Mouse (Mus musculus): Measurements from ENCODE around the gene Eif5a.
A peak's percentile ranks its signal among the peaks of the same experiment; 100 is the strongest.

The Eif5a gene

DNA sequence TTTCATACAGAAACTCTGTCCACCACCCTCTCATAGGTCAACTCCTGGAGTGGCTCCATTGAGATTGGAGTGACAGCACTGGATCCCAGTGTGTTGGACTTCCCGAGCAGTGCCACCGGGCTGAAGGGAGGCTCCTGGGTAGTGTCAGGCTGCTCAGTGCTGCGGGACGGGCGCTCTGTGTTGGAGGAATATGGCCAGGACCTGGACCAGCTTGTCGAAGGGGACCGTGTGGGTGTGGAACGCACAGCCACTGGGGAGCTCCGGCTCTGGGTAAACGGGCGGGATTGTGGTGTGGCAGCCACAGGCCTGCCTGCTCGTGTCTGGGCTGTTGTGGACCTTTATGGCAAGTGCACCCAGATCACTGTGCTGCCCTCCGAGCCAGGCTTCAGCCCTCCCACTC is 18.8 kb downstream of the Eif5a start:
- no peak for DNase-seq (ENCODE audit: low spot score in 2 of 2)

GRCm38 (mm10) chr11:69901993-69902392 is 19.8 kb downstream of the Eif5a start:
- DNase-seq (ENCODE audit: low spot score in 2 of 2): no peak

GRCm38 (mm10) chr11:69901406-69901846 is 20.3 kb downstream of the Eif5a start:
- DNase-seq (ENCODE audit: low spot score in 2 of 2): peak; percentile 95 to 97

DNA sequence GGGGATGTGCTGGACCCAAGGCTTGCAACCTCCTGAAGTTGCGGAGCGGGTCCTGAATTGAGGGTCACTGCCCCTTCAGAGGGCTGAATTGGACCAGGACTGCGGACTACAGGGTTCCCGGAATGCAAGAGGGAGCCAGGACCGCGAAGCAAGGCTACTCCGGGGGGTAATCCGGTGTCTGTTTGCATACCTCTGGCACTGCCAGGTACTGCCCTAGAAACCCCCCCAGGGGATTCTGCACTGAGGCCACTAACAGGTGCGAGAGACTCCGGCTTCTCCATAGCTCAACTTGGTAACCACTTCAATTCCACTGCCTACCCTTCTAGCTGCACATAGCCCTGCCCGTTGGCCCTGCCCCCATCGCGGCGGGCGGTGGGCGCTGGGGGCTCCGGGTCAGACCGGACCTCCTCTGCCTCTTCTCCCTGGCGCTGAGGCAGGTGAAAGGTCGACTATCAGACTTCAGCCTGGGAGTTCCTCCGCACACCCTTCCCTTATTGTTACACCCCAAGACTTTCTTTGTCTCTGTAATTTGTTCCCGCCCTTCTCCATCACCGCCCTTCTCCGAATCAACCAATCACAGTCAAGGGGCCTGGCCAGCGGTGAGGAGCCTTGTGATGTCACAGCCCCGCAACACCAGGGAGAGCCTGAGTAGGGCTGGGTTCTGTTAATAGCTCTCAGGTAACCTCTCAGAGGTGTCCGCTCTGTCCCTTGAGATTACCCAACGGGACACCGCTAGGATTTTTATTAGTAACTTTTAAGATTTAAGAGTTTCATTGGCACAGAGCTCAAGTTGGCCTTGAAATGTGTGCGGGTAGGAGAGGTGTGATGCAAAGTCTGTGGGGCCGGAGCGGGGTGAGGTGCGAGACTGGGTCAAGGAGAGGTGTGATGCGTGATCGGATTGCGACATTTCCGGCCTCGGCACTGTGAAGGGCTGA is 21.0 kb downstream of the Eif5a start, which contains the start of the genes 2810408A11Rik and Neurl4:
TSS of gene 2810408A11Rik (minus strand) at position 517 of the 935 bp plus-strand sequence.
TSS of gene Neurl4 (plus strand) at position 602 of the 935 bp plus-strand sequence.
- peak; percentile 82 to 88 for DNase-seq (ENCODE audit: low spot score in 2 of 2)

DNA sequence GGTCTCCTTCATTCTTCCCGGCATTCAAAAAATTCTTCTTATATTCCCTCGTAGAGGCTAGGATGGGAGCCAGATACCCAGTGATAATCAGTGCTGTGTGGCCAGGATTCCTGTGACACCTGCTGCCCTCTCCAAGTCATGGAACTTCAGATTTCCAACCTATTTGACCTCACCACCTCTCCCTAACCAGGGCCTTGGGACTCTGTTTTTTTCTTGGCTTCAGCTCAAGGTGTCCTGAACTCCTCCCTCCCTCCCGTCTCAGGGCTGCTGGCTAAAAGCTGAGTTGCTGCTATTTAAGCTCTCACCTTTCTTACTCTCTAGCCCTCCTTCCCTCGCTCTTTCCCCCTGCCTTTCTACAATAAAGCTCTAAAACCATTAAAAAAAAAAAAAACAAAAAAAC is 21.9 kb downstream of the Eif5a start:
- no peak for DNase-seq (ENCODE audit: low spot score in 2 of 2)

DNA sequence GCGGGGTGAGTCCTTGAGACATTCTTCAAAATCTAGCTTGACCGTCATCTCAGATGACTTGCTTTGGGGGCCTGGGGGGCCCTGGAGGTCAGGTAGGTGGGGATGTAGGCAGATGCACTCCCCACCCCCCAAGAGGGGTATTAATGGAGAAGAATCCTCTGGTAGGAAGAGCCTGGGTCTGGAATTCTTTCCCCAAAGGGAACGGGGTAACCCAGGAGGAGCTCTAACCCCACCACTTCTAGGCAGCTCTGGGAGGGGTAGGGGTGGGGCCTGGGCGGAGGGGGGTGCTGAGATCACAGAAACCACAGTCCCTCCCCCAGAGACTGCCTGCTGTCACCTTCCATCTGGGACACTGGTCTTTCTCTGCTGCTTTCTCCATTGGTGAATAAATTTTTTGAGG is 26.5 kb downstream of the Eif5a start, which contains the start of gene Acap1:
TSS of gene Acap1 (minus strand) at position 249 of the 400 bp plus-strand sequence.
- no peak for DNase-seq (ENCODE audit: low spot score in 2 of 2)

GRCm38 (mm10) chr11:69894671-69895070 is 27.1 kb downstream of the Eif5a start:
- no peak for DNase-seq (ENCODE audit: low spot score in 2 of 2)

DNA sequence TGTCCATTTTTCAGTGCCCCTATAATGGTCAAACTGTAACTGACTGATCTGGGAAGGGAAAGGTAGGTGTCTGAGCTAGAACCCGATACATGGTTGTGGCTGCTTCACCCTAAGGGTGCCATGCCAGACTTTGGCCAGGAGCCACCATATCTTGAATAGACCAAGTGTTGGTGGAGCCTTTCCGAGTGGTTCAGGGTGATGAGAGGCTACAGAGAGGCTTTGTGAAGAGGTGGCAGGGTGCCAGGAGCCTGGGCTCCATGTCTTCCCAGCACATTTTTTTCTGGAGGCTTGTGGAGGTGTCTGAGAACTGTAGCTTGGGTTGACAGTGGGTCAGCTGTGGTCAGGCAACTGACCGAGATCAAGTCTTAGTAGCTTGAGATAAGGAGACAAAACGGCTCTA is 30.3 kb downstream of the Eif5a start:
- DNase-seq (ENCODE audit: low spot score in 2 of 2): no peak

GRCm38 (mm10) chr11:69886907-69887635 is 34.7 kb downstream of the Eif5a start:
- DNase-seq (ENCODE audit: low spot score in 2 of 2): no peak

- DNase-seq (ENCODE audit: low spot score in 2 of 2): no peak
Measured at GRCm38 (mm10) chr11:69884663-69885062, 37.1 kb downstream of the Eif5a start.

GRCm38 (mm10) chr11:69884240-69884639 is 37.5 kb downstream of the Eif5a start:
- no peak for DNase-seq (ENCODE audit: low spot score in 2 of 2)

GRCm38 (mm10) chr11:69883527-69884151 is 38.1 kb downstream of the Eif5a start:
- DNase-seq (ENCODE audit: low spot score in 2 of 2): no peak

DNA sequence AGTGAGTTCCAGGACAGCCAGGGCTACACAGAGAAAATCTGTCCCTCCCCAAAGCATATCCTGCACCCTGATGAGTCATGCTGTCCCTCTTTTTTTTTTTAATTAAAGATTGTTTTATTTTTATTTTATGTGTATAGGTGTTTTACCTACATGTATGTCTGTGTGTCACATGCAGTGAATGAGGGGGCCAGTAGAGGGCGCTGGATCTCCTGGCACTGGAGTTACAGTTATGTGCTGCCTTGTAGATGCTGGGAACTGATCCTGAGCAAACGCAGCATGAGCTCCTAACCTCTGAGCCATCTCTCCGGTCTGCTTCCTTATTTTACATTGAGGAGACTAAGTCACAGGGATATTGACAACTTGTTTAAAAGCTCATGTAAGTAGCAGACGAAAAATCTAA is 38.7 kb downstream of the Eif5a start:
- no peak for DNase-seq (ENCODE audit: low spot score in 2 of 2)

GRCm38 (mm10) chr11:69881787-69882670 is 39.7 kb downstream of the Eif5a start:
- no peak for DNase-seq (ENCODE audit: low spot score in 2 of 2)

DNA sequence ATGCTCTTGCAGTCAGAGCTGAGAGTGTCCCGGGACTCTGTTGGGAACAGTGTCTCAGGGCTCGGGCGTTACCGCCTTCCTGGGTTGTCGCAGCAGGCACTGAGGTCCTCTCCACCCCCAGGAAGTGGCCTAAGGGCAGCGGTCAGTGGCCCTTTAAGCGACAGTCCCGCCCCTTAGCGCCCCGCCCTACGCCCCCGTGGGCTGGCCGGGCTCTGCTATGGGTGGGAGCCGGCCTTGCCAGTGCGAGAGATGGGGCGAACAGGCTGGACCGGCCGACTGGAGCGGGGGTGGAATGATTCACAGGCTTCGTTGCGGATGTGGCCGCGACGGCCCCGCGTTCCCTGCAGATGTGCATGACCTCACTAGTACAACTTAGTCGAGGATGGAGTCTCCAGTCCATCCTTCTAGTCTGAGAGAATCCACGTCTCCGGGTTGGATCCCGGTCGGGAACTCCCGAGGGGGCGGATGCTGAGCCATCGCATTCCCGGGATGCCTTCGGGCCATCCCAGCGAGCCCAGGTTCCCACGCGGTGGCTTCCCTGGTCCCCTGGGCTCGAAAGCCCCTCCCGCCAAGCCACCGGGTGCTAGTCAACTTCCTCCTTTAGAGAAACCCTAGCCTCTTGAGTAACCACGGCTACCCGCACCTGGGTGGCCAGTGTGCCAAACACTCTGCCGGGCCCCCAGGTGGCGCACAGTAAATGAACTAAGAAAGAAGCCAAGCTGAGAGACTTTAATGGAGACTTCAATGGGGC is 40.7 kb downstream of the Eif5a start, which contains the start of gene Kctd11:
TSS of gene Kctd11 (minus strand) at position 554 of the 751 bp plus-strand sequence.
- peak; percentile 46 to 57 for DNase-seq (ENCODE audit: low spot score in 2 of 2)

DNA sequence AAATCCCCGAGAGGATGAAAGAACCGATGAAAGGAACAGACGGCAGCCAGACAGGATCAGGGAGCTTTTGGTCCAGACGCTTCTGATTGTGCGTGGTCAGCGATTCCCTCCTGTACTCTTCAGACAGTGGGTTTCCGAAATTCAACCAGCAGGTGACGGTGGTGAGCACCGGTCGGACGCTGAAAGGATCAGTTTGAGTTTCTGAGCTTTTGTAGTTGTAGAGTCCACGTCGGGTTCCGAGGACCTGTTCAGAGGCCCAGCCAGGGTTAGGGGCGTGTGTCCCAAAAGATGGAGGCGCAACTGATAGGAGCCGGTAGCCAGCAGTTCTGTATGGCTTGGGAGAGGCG is 41.3 kb downstream of the Eif5a start:
- DNase-seq (ENCODE audit: low spot score in 2 of 2): peak in 1 of 2 experiments; percentile 48

- no peak for DNase-seq (ENCODE audit: low spot score in 2 of 2)
Measured at GRCm38 (mm10) chr11:69879711-69880110, 42.0 kb downstream of the Eif5a start.

DNA sequence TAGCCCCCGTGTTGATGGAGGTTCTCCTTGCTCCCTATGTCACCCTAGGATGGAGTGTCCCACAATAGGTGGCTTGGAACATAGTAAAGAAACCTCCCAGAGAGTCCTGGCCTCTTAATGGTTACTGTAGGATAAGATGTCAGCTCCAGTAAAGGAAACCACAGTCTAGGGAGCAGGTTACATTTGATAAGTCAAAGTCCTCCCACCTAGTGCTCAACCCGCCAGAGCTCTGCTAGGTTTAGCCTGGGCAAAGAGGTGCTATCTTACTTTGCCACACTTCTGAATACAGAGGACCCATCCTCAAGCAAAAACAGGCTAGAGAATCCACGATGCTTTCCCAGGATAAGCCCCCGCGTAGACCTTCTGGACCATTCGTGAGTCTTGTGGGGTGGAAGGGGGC is 42.8 kb downstream of the Eif5a start:
- DNase-seq (ENCODE audit: low spot score in 2 of 2): no peak

GRCm38 (mm10) chr11:69878399-69878798 is 43.4 kb downstream of the Eif5a start:
- no peak for DNase-seq (ENCODE audit: low spot score in 2 of 2)

GRCm38 (mm10) chr11:69877878-69878277 is 43.9 kb downstream of the Eif5a start, which contains the start of gene Tmem95:
Gene Tmem95 (minus strand): TSS chr11:69878018.
- no peak for DNase-seq (ENCODE audit: low spot score in 2 of 2)
